ENCODE assay signal across 9 mouse cellular contexts in genomic region chr7:118364353-118365007, GRCm38 (mm10).
DNase-seq lines count a peak whose midpoint lies in the region; ATAC-seq and TF ChIP-seq lines count a peak whose summit lies in the region.
"Had no signal": no experiment of that assay in that cellular context is flagged by ENCODE, and none has a peak within 500 bp of the region (broad histone marks: within the 10 kb centered on the region; RNA-seq: fewer than 3 reads in every experiment).

No protein-coding gene starts in this region.

- TF ChIP-seq CTCF in testis, adult 2 months (IDR thresholded peaks at IDR 0.05; ENCODE audit: control insufficient read depth, insufficient read depth, insufficient replicate concordance, low read depth, low read length), result peak; percentile 22; the same call in 1 of the 2 replicates

- H3K36me3 ChIP-seq in forebrain, embryonic 10.5 days (replicated peaks), result no peaks in the 10 kb centered on the region
- H3K36me3 ChIP-seq in forebrain, embryonic 11.5 days (ENCODE audit: control insufficient read depth, insufficient read depth, low read length), result no peaks in the 10 kb centered on the region
- H3K36me3 ChIP-seq in testis, adult 2 months (ENCODE audit: control insufficient read depth, insufficient read depth, low read length), result no peaks in the 10 kb centered on the region
- H3K36me3 ChIP-seq: lung, embryonic 15.5 days had no signal

- H3K4me1 ChIP-seq in forebrain, embryonic 10.5 days, result peaks cover 36% of the 10 kb centered on the region
- no peaks in the 10 kb centered on the region for H3K4me1 ChIP-seq in forebrain, embryonic 11.5 days (replicated peaks; ENCODE audit: control insufficient read depth, insufficient read depth, low read length)
- H3K4me1 ChIP-seq in testis, adult 2 months (ENCODE audit: control insufficient read depth, insufficient read depth, low read length), result no peaks in the 10 kb centered on the region
- H3K4me1 ChIP-seq: lung, embryonic 15.5 days had no signal

- no peak for ATAC-seq in forebrain, embryonic 11.5 days (replicated peaks; ENCODE audit: low FRiP score)

- H3K4me3 ChIP-seq in forebrain, embryonic 10.5 days, result no peak overlapping the region
- H3K4me3 ChIP-seq in forebrain, embryonic 11.5 days (ENCODE audit: low read depth, low read length), result no peak overlapping the region
- no peak overlapping the region for H3K4me3 ChIP-seq in testis, adult 2 months (ENCODE audit: control insufficient read depth, low read depth, low read length)
- H3K4me3 ChIP-seq: lung, embryonic 15.5 days had no signal

- no peak overlapping the region for H3K9ac ChIP-seq in forebrain, embryonic 11.5 days (ENCODE audit: low read length)
- H3K9ac ChIP-seq: lung, embryonic 15.5 days had no signal

- 33% methylated on average over 7 of the region's 7 CpGs for WGBS in forebrain, embryonic 10.5 days
- 35% methylated on average over 7 of the region's 7 CpGs for WGBS in forebrain, embryonic 11.5 days

- no peak for TF ChIP-seq POLR2A in testis, adult 2 months (IDR thresholded peaks at IDR 0.05; ENCODE audit: control insufficient read depth, low read depth, low read length)

- no peak for DNase-seq in forebrain, embryonic 10.5 days (ENCODE audit: extremely low spot score, low spot score)
- no peak for DNase-seq in forebrain, embryonic 11.5 days (ENCODE audit: low spot score)
- DNase-seq in testis, postnatal 14 days (ENCODE audit: low spot score), result no peak
- DNase-seq in kidney, adult 18-20 months, result peak; percentile 38
- DNase-seq in left cerebral cortex, postnatal 10 days (ENCODE audit: extremely low spot score in 1 of 2, low spot score in 2 of 2), result peak; percentile 86 to 87
- no peak for DNase-seq in urinary bladder, postnatal 25 days (ENCODE audit: low spot score)
- no peak for DNase-seq in natural killer cell, adult 2 months (ENCODE audit: low spot score in 2 of 2)

- H3K27me3 ChIP-seq in forebrain, embryonic 10.5 days (ENCODE audit: poor library complexity, severe bottlenecking), result no peaks in the 10 kb centered on the region
- H3K27me3 ChIP-seq in forebrain, embryonic 11.5 days (ENCODE audit: control insufficient read depth, insufficient read depth, low read length), result no peaks in the 10 kb centered on the region
- H3K27me3 ChIP-seq in testis, adult 2 months (ENCODE audit: control insufficient read depth, insufficient read depth, low read length), result no peaks in the 10 kb centered on the region
- H3K27me3 ChIP-seq: lung, embryonic 15.5 days had no signal

- no peaks in the 10 kb centered on the region for H3K9me3 ChIP-seq in forebrain, embryonic 10.5 days
- H3K9me3 ChIP-seq in forebrain, embryonic 11.5 days (ENCODE audit: control insufficient read depth, low read length), result no peaks in the 10 kb centered on the region
- H3K9me3 ChIP-seq: lung, embryonic 15.5 days had no signal

- intact Hi-C loops in left cerebral cortex, postnatal 10 days (cut with DNase I), result no loop called here

- H3K4me2 ChIP-seq in forebrain, embryonic 11.5 days (ENCODE audit: low read depth, low read length, severe bottlenecking), result no peak overlapping the region
- H3K4me2 ChIP-seq: lung, embryonic 15.5 days had no signal

- peak overlapping the region; percentile 16; the same call in 1 of the 2 replicates for H3K27ac ChIP-seq in forebrain, embryonic 10.5 days
- no peak overlapping the region for H3K27ac ChIP-seq in forebrain, embryonic 11.5 days (ENCODE audit: low read depth, low read length)
- no peak overlapping the region for H3K27ac ChIP-seq in testis, adult 2 months (ENCODE audit: control insufficient read depth, insufficient read depth, low read depth, low read length)
- H3K27ac ChIP-seq: lung, embryonic 15.5 days had no signal

Comparison
In these comparisons a context has a peak if more than half of its experiments do, and no peak if none do; other contexts are left out.
1. DNase-seq: peak in kidney, adult 18-20 months (single experiment) and left cerebral cortex, postnatal 10 days (2 of 2); none in forebrain, embryonic 10.5 days (single experiment), forebrain, embryonic 11.5 days (single experiment), testis, postnatal 14 days (single experiment), urinary bladder, postnatal 25 days (single experiment) and natural killer cell, adult 2 months (0 of 2).